Mouse (Mus musculus) liver, postnatal 0 days (tissue): Measurements from ENCODE around the gene Clic4.
A peak's percentile ranks its signal among the peaks of the same experiment; 100 is the strongest.

Source experiments
- CTCF ChIP-seq: sonication (generic); IDR thresholded peaks from 2 replicates; pipeline ENCODE4 v1.5.1; 2016; ENCODE audit warnings: antibody characterized with exemption, low read depth
- EP300 ChIP-seq: IDR thresholded peaks from 2 replicates; pipeline ENCODE4 v1.6.1; 2016; ENCODE audit warnings: antibody characterized with exemption, low read depth, mild to moderate bottlenecking

- TF ChIP-seq CTCF (0 out of 2 replicates have a peak, but pooled peaks have one; percentile 6), EP300 (no peak)
Observed at GRCm38 (mm10) chr4:135274761-135275160, 2.1 kb upstream of the Clic4 start.
